Mouse (Mus musculus): Measurements from ENCODE around the gene Gm1043. TPM values are rescaled to one million over a fixed set of nuclear protein-coding genes. Genes with fewer than 3 reads are reported as not detected.

Gm1043 gene
- polyA plus RNA-seq, 1 experiment from 2014 or later: 0.03 TPM

- 80% methylated on average over 9 of the region's 9 CpGs for WGBS
- H3K4me2 ChIP-seq (ENCODE audit: low read depth, low read length): no peak overlapping the region
Observed at GRCm38 (mm10) chr5:37212938-37213708, 128.0 kb downstream of the Gm1043 start.

GRCm38 (mm10) chr5:37213709-37214103, 128.5 kb downstream of the Gm1043 start:
- no peak overlapping the region for H3K4me3 ChIP-seq (ENCODE audit: low read depth, low read length)
- no peaks in the 10 kb centered on the region for H3K36me3 ChIP-seq (ENCODE audit: control insufficient read depth, insufficient read depth, low read length)
- H3K27ac ChIP-seq (replicated peaks; ENCODE audit: low read depth, low read length): no peak overlapping the region
- H3K27me3 ChIP-seq (replicated peaks; ENCODE audit: control insufficient read depth, insufficient read depth, low read length): no peaks in the 10 kb centered on the region
- no peaks in the 10 kb centered on the region for H3K9me3 ChIP-seq (ENCODE audit: control insufficient read depth, low read length)
- no peak for DNase-seq (ENCODE audit: low spot score)
- WGBS: 67% methylated on average over 4 of the region's 4 CpGs
- no peak overlapping the region for H3K4me2 ChIP-seq (ENCODE audit: low read depth, low read length)
- no peak for ATAC-seq (ENCODE audit: low read depth)
- no peak overlapping the region for H3K9ac ChIP-seq (ENCODE audit: low read depth, low read length)
- no peaks in the 10 kb centered on the region for H3K4me1 ChIP-seq (ENCODE audit: control insufficient read depth, insufficient read depth, low read length)

More at GRCm38 (mm10) chr5:37212938-37213708, 128.0 kb downstream of the Gm1043 start:
- Histone ChIP-seq H3K27me3 (replicated peaks; ENCODE audit: control insufficient read depth, insufficient read depth, low read length) (no peaks in the 10 kb centered on the region), H3K27ac (replicated peaks; ENCODE audit: low read depth, low read length) (no peak overlapping the region), H3K36me3 (ENCODE audit: control insufficient read depth, insufficient read depth, low read length) (no peaks in the 10 kb centered on the region), H3K4me1 (ENCODE audit: control insufficient read depth, insufficient read depth, low read length) (no peaks in the 10 kb centered on the region), H3K9me3 (ENCODE audit: control insufficient read depth, low read length) (no peaks in the 10 kb centered on the region), H3K9ac (ENCODE audit: low read depth, low read length) (no peak overlapping the region), H3K4me3 (ENCODE audit: low read depth, low read length) (no peak overlapping the region)
- no peak for ATAC-seq (ENCODE audit: low read depth)
- DNase-seq (ENCODE audit: low spot score): no peak

- Histone ChIP-seq H3K27ac (replicated peaks; ENCODE audit: low read depth, low read length) (no peak overlapping the region), H3K4me1 (ENCODE audit: control insufficient read depth, insufficient read depth, low read length) (no peaks in the 10 kb centered on the region), H3K9me3 (ENCODE audit: control insufficient read depth, low read length) (no peaks in the 10 kb centered on the region), H3K9ac (ENCODE audit: low read depth, low read length) (no peak overlapping the region), H3K27me3 (replicated peaks; ENCODE audit: control insufficient read depth, insufficient read depth, low read length) (no peaks in the 10 kb centered on the region), H3K4me3 (ENCODE audit: low read depth, low read length) (no peak overlapping the region), H3K36me3 (ENCODE audit: control insufficient read depth, insufficient read depth, low read length) (no peaks in the 10 kb centered on the region), H3K4me2 (ENCODE audit: low read depth, low read length) (no peak overlapping the region)
- ATAC-seq (ENCODE audit: low read depth) (no peak), DNase-seq (ENCODE audit: low spot score) (no peak)
- WGBS: 83% methylated on average over 6 of the region's 6 CpGs
Observed at GRCm38 (mm10) chr5:37214614-37215013, 129.4 kb downstream of the Gm1043 start.

GRCm38 (mm10) chr5:37215276-37215675, 130.1 kb downstream of the Gm1043 start:
- Histone ChIP-seq H3K4me1 (ENCODE audit: control insufficient read depth, insufficient read depth, low read length) (no peaks in the 10 kb centered on the region), H3K9me3 (ENCODE audit: control insufficient read depth, low read length) (no peaks in the 10 kb centered on the region), H3K4me3 (ENCODE audit: low read depth, low read length) (no peak overlapping the region), H3K9ac (ENCODE audit: low read depth, low read length) (no peak overlapping the region), H3K4me2 (ENCODE audit: low read depth, low read length) (no peak overlapping the region), H3K36me3 (ENCODE audit: control insufficient read depth, insufficient read depth, low read length) (no peaks in the 10 kb centered on the region), H3K27ac (replicated peaks; ENCODE audit: low read depth, low read length) (no peak overlapping the region), H3K27me3 (replicated peaks; ENCODE audit: control insufficient read depth, insufficient read depth, low read length) (no peaks in the 10 kb centered on the region)
- WGBS: 82% methylated on average over 7 of the region's 7 CpGs
- ATAC-seq (ENCODE audit: low read depth) (no peak), DNase-seq (ENCODE audit: low spot score) (no peak)

- DNase-seq (ENCODE audit: low spot score): no peak
- no peak overlapping the region for H3K27ac ChIP-seq (replicated peaks; ENCODE audit: low read depth, low read length)
Observed at GRCm38 (mm10) chr5:37219615-37220014, 134.4 kb downstream of the Gm1043 start.

GRCm38 (mm10) chr5:37220575-37220974, 135.4 kb downstream of the Gm1043 start:
- H3K9me3 ChIP-seq (ENCODE audit: control insufficient read depth, low read length): no peaks in the 10 kb centered on the region
- DNase-seq (ENCODE audit: low spot score): no peak
- no peaks in the 10 kb centered on the region for H3K4me1 ChIP-seq (ENCODE audit: control insufficient read depth, insufficient read depth, low read length)
- H3K4me2 ChIP-seq (ENCODE audit: low read depth, low read length): no peak overlapping the region
- 82% methylated on average over 5 of the region's 5 CpGs for WGBS
- H3K4me3 ChIP-seq (ENCODE audit: low read depth, low read length): no peak overlapping the region
- H3K27ac ChIP-seq (replicated peaks; ENCODE audit: low read depth, low read length): no peak overlapping the region
- H3K36me3 ChIP-seq (ENCODE audit: control insufficient read depth, insufficient read depth, low read length): no peaks in the 10 kb centered on the region
- no peak overlapping the region for H3K9ac ChIP-seq (ENCODE audit: low read depth, low read length)
- no peak for ATAC-seq (ENCODE audit: low read depth)
- H3K27me3 ChIP-seq (replicated peaks; ENCODE audit: control insufficient read depth, insufficient read depth, low read length): no peaks in the 10 kb centered on the region

More at GRCm38 (mm10) chr5:37219615-37220014, 134.4 kb downstream of the Gm1043 start:
- H3K4me2 ChIP-seq (ENCODE audit: low read depth, low read length): no peak overlapping the region
- H3K4me3 ChIP-seq (ENCODE audit: low read depth, low read length): no peak overlapping the region
- WGBS: 46% methylated on average over 5 of the region's 5 CpGs
- H3K4me1 ChIP-seq (ENCODE audit: control insufficient read depth, insufficient read depth, low read length): no peaks in the 10 kb centered on the region
- no peak for ATAC-seq (ENCODE audit: low read depth)
- H3K9me3 ChIP-seq (ENCODE audit: control insufficient read depth, low read length): no peaks in the 10 kb centered on the region
- no peaks in the 10 kb centered on the region for H3K36me3 ChIP-seq (ENCODE audit: control insufficient read depth, insufficient read depth, low read length)
- H3K9ac ChIP-seq (ENCODE audit: low read depth, low read length): no peak overlapping the region
- H3K27me3 ChIP-seq (replicated peaks; ENCODE audit: control insufficient read depth, insufficient read depth, low read length): no peaks in the 10 kb centered on the region

- Histone ChIP-seq H3K9ac (ENCODE audit: low read depth, low read length) (no peak overlapping the region), H3K4me2 (ENCODE audit: low read depth, low read length) (no peak overlapping the region), H3K27ac (replicated peaks; ENCODE audit: low read depth, low read length) (no peak overlapping the region), H3K36me3 (ENCODE audit: control insufficient read depth, insufficient read depth, low read length) (no peaks in the 10 kb centered on the region), H3K9me3 (ENCODE audit: control insufficient read depth, low read length) (no peaks in the 10 kb centered on the region), H3K4me3 (ENCODE audit: low read depth, low read length) (no peak overlapping the region), H3K4me1 (ENCODE audit: control insufficient read depth, insufficient read depth, low read length) (no peaks in the 10 kb centered on the region), H3K27me3 (replicated peaks; ENCODE audit: control insufficient read depth, insufficient read depth, low read length) (no peaks in the 10 kb centered on the region)
- WGBS: 49% methylated on average over 6 of the region's 6 CpGs
- no peak for DNase-seq (ENCODE audit: low spot score)
- ATAC-seq (ENCODE audit: low read depth): no peak
Observed at GRCm38 (mm10) chr5:37221563-37221962, 136.4 kb downstream of the Gm1043 start.

GRCm38 (mm10) chr5:37222316-37222715, 137.1 kb downstream of the Gm1043 start:
- WGBS: 58% methylated on average over 8 of the region's 8 CpGs

GRCm38 (mm10) chr5:37225708-37226107, 140.5 kb downstream of the Gm1043 start:
- Histone ChIP-seq H3K9ac (ENCODE audit: low read depth, low read length) (no peak overlapping the region), H3K36me3 (ENCODE audit: control insufficient read depth, insufficient read depth, low read length) (no peaks in the 10 kb centered on the region), H3K4me3 (ENCODE audit: low read depth, low read length) (no peak overlapping the region), H3K4me1 (ENCODE audit: control insufficient read depth, insufficient read depth, low read length) (no peaks in the 10 kb centered on the region), H3K27ac (replicated peaks; ENCODE audit: low read depth, low read length) (no peak overlapping the region), H3K4me2 (ENCODE audit: low read depth, low read length) (no peak overlapping the region), H3K9me3 (ENCODE audit: control insufficient read depth, low read length) (no peaks in the 10 kb centered on the region), H3K27me3 (replicated peaks; ENCODE audit: control insufficient read depth, insufficient read depth, low read length) (no peaks in the 10 kb centered on the region)
- DNase-seq (ENCODE audit: low spot score) (no peak), ATAC-seq (ENCODE audit: low read depth) (no peak)
- 73% methylated on average over 1 of the region's 1 CpGs for WGBS

More at GRCm38 (mm10) chr5:37222316-37222715, 137.1 kb downstream of the Gm1043 start:
- no peak overlapping the region for H3K4me3 ChIP-seq (ENCODE audit: low read depth, low read length)
- ATAC-seq (ENCODE audit: low read depth): no peak
- DNase-seq (ENCODE audit: low spot score): no peak
- H3K4me1 ChIP-seq (ENCODE audit: control insufficient read depth, insufficient read depth, low read length): no peaks in the 10 kb centered on the region
- no peak overlapping the region for H3K9ac ChIP-seq (ENCODE audit: low read depth, low read length)
- no peaks in the 10 kb centered on the region for H3K27me3 ChIP-seq (replicated peaks; ENCODE audit: control insufficient read depth, insufficient read depth, low read length)
- no peaks in the 10 kb centered on the region for H3K36me3 ChIP-seq (ENCODE audit: control insufficient read depth, insufficient read depth, low read length)
- no peaks in the 10 kb centered on the region for H3K9me3 ChIP-seq (ENCODE audit: control insufficient read depth, low read length)
- no peak overlapping the region for H3K4me2 ChIP-seq (ENCODE audit: low read depth, low read length)
- H3K27ac ChIP-seq (replicated peaks; ENCODE audit: low read depth, low read length): no peak overlapping the region
